Mouse (Mus musculus): ENCODE data around the gene Bbs5. TPM values are rescaled to one million over a fixed set of nuclear protein-coding genes. Genes with fewer than 3 reads are reported as not detected.

Bbs5 gene
- 20.8 TPM for polyA plus RNA-seq (2021)

DNA sequence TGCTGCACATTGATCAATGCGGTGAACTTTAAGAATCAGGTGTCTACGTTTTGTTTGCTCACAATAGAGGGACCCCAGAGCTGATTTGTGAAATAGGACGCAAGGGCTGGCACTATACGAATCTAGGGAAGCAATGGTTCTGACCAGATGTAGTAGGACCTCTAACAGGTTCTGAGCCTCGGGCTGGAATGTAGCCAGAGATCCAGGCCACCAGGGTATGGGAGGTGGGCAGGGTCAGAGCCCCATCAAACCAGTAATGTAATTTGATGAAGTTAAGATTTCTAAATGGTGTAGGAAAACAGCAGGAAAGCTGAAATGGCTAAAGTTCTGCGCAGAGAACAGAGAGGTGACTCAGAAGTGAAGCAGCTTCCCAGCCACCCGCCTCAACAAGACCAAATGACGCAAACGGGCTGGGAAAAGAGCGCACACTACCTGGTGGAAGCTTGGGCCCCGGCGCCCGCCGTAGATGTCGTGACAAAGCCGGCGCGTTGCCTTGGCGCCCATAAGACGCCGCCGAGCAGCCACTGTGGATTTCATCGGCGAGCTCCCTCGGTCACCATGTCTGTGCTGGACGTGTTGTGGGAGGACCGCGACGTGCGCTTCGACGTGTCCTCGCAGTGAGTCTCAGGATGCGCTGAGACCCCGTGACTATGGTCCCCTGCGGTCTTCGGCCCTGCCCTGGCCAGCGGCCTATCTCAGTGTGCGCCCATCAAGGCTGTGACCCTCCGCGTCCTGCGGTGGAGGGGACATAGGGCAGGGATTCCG lies at the start of gene Bbs5:
Gene Bbs5, plus strand, starts transcription at position 446 of the 765 bp plus-strand sequence.
- no peaks in the 10 kb centered on the region for H3K27me3 ChIP-seq
- ChIA-PET CTCF (interaction anchor here (1.4 to 1.8 kb wide), 2 partner anchors 10 to 143 kb away, joined by 3 to 4 read pairs; no protein-coding TSS in a partner anchor), POLR2A (no interaction called here)
- no peak for TF ChIP-seq CTCF (IDR thresholded peaks at IDR 0.05)
- DNase-seq (ENCODE audit: low read depth, low spot score) = no peak
- in situ Hi-C loops (cut with MboI; ENCODE audit: low pct_unique_long_range_greater_than_20kb) = no loop called here
- peak; percentile 73 for ATAC-seq

DNA sequence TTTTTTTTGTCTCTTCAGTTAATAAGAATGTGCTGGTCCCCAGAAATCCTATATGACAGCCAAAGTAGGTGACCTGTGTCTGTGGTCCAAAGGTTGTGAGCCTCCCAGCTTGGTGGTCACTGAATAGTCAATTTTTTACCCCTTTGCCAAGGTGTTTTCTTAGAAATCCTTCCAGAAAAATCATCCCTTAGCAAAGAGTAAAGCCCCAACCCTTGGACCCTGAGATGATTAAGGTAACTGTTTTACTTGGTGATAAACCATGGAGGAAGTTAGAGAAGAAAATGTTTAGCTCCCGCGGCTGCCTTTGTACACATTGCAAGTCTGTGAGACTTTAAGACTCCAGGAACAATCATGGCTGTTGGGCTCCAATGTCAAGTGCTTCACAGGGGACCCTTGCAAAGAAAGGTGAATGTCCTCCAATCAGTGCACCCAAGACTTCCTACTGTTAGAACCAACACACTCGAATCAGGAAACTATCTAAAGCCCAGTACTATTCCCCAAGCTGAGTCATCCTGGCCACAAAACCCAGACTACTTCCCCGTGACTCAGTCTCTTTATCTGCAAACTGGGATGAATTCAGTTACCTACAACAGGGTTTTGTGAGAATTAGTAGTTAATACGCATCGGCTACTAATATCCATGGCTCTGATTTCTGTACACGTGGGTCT lies 43.1 kb upstream of the Bbs5 start:
- CTCF ChIA-PET = no interaction called here
- DNase-seq (ENCODE audit: low read depth, low spot score) = no peak
- no peak for ATAC-seq
- no peaks in the 10 kb centered on the region for H3K27me3 ChIP-seq
- in situ Hi-C loops (cut with MboI; ENCODE audit: low pct_unique_long_range_greater_than_20kb) = no loop called here
- POLR2A ChIA-PET = no interaction called here
- TF ChIP-seq CTCF (IDR thresholded peaks at IDR 0.05) = no peak

DNA sequence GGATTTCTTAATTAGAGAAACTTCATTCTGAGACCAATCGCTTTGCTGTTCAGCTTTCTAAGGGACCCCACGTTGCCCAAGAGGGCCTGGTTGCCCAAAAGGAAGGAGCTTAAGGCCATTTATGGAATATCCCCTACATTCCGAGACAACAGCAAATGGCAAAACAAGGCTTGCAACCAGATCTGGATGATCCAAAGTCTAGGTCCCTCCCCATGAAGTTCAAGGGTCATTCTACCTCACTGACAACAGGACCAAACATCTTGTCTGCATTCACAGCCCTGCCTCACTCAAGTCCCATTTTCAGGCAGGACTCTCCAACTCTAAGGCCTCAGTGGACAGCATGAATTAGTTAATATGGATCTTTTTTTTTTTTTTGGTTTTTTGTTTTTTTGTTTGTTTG lies 40.4 kb upstream of the Bbs5 start:
- ChIA-PET POLR2A (interaction anchor here (0.6 kb wide), 1 partner anchor 8 kb away, joined by 4 read pairs; no protein-coding TSS in a partner anchor), CTCF (interaction anchor here (0.6 to 1.0 kb wide), 2 partner anchors 27 to 152 kb away, joined by 3 read pairs; no protein-coding TSS in a partner anchor)
- H3K27me3 ChIP-seq = no peaks in the 10 kb centered on the region
- ATAC-seq (no peak), DNase-seq (ENCODE audit: low read depth, low spot score) (no peak)
- TF ChIP-seq CTCF (IDR thresholded peaks at IDR 0.05) = no peak
- in situ Hi-C loops (cut with MboI; ENCODE audit: low pct_unique_long_range_greater_than_20kb) = no loop called here

DNA sequence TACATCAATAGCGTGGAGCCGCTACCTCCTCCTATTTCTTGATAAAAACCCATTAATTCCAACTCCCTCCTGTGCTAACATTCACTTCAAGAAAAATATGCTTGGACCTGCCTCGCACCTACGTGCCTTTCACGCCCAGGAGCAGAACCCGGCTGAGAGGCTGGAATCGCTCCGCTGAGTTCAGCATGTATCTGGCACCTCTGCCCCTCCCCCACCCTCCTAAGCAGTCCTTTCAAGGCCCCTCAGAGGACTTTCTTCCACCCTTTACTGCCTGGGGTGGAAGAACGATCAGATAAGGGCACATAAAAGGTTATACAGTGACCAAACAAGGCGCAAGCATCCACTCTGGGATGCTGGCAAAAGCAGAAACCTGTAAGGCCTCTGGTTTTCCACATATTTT lies 34.7 kb upstream of the Bbs5 start:
- in situ Hi-C loops (cut with MboI; ENCODE audit: low pct_unique_long_range_greater_than_20kb) = no loop called here
- TF ChIP-seq CTCF (IDR thresholded peaks at IDR 0.05) = no peak
- CTCF ChIA-PET = no interaction called here
- POLR2A ChIA-PET = no interaction called here
- no peaks in the 10 kb centered on the region for H3K27me3 ChIP-seq
- ATAC-seq (no peak), DNase-seq (ENCODE audit: low read depth, low spot score) (no peak)

DNA sequence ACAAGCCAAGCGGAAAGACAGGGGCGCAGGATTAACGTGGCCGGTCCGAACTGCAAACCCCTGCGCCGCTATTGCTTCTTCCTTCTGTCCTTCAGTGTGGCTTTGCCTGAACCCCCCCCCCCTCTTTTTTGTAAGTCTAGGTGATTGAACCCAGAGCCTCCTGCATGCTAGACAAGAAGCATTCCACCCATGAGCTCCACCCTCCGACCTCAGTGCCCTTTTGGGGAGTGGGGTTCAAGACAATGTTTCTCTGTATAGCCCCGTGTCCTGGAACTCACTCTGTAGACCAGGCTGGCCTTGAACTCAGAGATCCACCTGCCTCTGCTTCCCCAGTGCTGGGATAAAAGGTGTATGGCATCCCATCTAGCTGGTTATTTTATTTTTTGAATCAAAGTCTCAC lies 34.3 kb upstream of the Bbs5 start:
- DNase-seq (ENCODE audit: low read depth, low spot score) (no peak), ATAC-seq (no peak)
- no peaks in the 10 kb centered on the region for H3K27me3 ChIP-seq
- ChIA-PET CTCF (no interaction called here), POLR2A (interaction anchor here (1.0 kb wide), 1 partner anchor 13 kb away, joined by 3 read pairs; no protein-coding TSS in a partner anchor)
- no peak for TF ChIP-seq CTCF (IDR thresholded peaks at IDR 0.05)
- in situ Hi-C loops (cut with MboI; ENCODE audit: low pct_unique_long_range_greater_than_20kb) = no loop called here

DNA sequence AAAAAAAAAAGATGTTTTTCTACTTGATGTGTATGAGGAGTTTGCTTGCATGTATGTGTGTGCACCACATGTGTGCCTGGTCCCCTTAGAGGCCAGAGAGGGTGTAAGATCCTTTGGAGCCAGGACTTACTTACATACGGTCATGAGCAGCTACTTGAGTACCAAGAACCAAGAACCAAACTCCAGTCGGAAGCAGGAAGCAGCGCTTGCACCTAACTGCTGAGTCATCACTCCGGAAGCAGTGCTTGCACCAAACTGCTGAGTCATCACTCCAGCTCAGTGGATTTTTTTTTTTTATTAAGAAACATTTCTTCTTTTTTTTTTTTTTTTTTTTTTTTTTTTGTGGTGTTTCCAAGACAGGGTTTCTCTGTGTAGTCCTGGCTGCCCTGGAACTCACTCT lies 33.7 kb upstream of the Bbs5 start:
- no peak for ATAC-seq
- CTCF ChIA-PET = interaction anchor here (0.7 kb wide), 1 partner anchor 21 kb away, joined by 3 read pairs; no protein-coding TSS in a partner anchor

DNA sequence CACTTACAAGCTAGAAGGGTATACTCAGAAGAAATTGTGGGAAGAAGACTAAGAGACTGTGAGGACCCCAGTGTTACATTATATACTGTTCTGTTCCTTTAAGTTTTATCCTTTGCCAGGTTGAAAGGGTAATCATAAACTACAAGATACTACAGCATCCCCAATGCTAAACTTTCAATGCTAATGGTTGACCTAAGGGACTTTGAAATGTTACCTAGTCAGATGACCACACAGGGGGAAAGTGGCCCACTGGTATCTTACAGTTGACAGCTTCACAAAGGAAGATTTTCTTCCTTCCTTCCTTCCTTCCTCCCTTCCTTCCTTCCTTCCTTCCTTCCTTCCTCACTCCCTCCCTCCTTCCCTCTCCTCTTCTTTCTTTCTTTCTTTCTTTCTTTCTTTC lies 28.6 kb upstream of the Bbs5 start:
- TF ChIP-seq CTCF (IDR thresholded peaks at IDR 0.05) = no peak
- no peak for DNase-seq (ENCODE audit: low read depth, low spot score)
- no peaks in the 10 kb centered on the region for H3K27me3 ChIP-seq
- CTCF ChIA-PET = interaction anchor here (0.9 to 1.6 kb wide), 2 partner anchors 43 to 85 kb away, joined by 3 to 5 read pairs; no protein-coding TSS in a partner anchor
- POLR2A ChIA-PET = no interaction called here
- in situ Hi-C loops (cut with MboI; ENCODE audit: low pct_unique_long_range_greater_than_20kb) = no loop called here
- no peak for ATAC-seq

More for the DNA sequence above, 33.7 kb upstream of the Bbs5 start:
- in situ Hi-C loops (cut with MboI; ENCODE audit: low pct_unique_long_range_greater_than_20kb) = no loop called here
- H3K27me3 ChIP-seq = no peaks in the 10 kb centered on the region
- no peak for TF ChIP-seq CTCF (IDR thresholded peaks at IDR 0.05)
- POLR2A ChIA-PET = interaction anchor here (1.0 kb wide), 1 partner anchor 13 kb away, joined by 3 read pairs; no protein-coding TSS in a partner anchor
- no peak for DNase-seq (ENCODE audit: low read depth, low spot score)

DNA sequence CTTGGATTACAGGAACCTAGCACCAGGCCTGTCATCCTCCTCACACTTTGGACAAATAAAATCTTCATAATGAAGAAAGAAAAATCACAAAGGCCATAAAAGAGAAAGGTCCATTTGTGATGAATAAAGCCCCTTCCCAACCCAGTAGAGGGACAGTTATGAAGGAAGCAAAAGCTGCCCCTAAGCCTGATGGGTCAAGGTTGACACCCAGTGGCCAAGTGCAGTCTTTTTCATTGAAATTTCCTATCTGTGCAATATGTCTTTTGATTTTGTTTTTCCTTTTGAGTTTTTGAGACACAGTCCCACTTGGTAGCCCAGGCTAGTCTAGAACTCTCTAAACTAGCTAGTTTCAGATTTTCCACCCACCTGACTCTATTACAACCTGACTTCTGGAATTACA lies 27.7 kb upstream of the Bbs5 start:
- in situ Hi-C loops (cut with MboI; ENCODE audit: low pct_unique_long_range_greater_than_20kb) = no loop called here
- H3K27me3 ChIP-seq = no peaks in the 10 kb centered on the region
- CTCF ChIA-PET = interaction anchor here (0.8 to 1.6 kb wide), 5 partner anchors 10 to 173 kb away, joined by 3 to 8 read pairs (median 3); no protein-coding TSS in a partner anchor
- POLR2A ChIA-PET = interaction anchor here (1.9 kb wide), 1 partner anchor 10 kb away, joined by 5 read pairs; no protein-coding TSS in a partner anchor
- ATAC-seq (no peak), DNase-seq (ENCODE audit: low read depth, low spot score) (no peak)
- TF ChIP-seq CTCF (IDR thresholded peaks at IDR 0.05) = peak; percentile 77

DNA sequence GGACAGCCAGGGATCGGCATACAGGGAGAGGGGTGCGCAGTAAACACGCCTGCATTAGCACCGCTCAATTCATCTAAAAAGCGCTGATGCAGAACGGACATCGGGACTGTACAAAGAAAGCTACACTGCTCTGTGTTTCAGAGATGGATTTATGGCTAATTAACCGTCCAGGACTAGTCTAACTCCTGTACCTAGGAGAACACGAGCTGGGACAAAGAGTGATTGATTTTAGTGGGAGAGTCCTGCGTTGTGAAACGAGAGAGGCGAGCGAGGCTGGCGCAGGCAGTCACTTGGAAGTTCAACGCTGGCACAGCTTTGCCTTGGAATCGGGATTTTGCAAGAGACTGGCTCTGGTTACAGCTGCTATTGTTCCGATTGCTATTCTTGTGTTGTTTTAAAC lies 17.8 kb upstream of the Bbs5 start:
- ATAC-seq = no peak
- in situ Hi-C loops (cut with MboI; ENCODE audit: low pct_unique_long_range_greater_than_20kb) = no loop called here
- DNase-seq (ENCODE audit: low read depth, low spot score) = no peak
- CTCF ChIA-PET = interaction anchor here (1.2 to 1.6 kb wide), 2 partner anchors 9 to 39 kb away, joined by 4 to 8 read pairs; no protein-coding TSS in a partner anchor
- POLR2A ChIA-PET = interaction anchor here (0.8 to 1.7 kb wide), 2 partner anchors 28 to 197 kb away, joined by 3 read pairs; no protein-coding TSS in a partner anchor
- no peak for TF ChIP-seq CTCF (IDR thresholded peaks at IDR 0.05)
- H3K27me3 ChIP-seq = no peaks in the 10 kb centered on the region

DNA sequence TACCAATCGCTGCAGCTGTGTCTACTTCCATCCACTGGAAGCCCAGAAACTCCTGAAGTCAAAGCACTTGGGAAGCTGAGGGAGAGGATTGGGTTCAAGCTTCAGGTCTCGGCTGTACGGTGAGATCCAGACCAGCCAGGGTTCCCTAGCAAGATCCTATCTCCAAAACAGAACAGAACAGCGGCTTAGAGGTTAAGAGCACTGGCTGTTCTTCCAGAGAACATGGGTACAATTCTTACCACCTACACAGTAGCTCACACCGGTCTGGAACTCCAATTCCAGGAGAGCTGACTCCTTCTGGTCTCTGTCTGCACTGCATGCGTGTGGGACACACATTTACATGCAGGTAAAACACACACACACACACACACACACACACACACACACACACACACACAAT lies 17.1 kb upstream of the Bbs5 start:
- DNase-seq (ENCODE audit: low read depth, low spot score) (no peak), ATAC-seq (no peak)
- in situ Hi-C loops (cut with MboI; ENCODE audit: low pct_unique_long_range_greater_than_20kb) = no loop called here
- H3K27me3 ChIP-seq = no peaks in the 10 kb centered on the region
- TF ChIP-seq CTCF (IDR thresholded peaks at IDR 0.05) = no peak
- ChIA-PET POLR2A (interaction anchor here (0.8 to 1.7 kb wide), 2 partner anchors 28 to 197 kb away, joined by 3 read pairs; no protein-coding TSS in a partner anchor), CTCF (interaction anchor here (1.1 to 1.6 kb wide), 3 partner anchors 10 to 49 kb away, joined by 3 to 8 read pairs (median 4); no protein-coding TSS in a partner anchor)

Measured in Patski (cell line).